Mouse (Mus musculus) right cerebral cortex, postnatal 10 days (tissue): ENCODE data around the gene Catspere2.

ENCODE experiments used
- DNase-seq, 2 experiments: peaks; one replicate each; pipeline ENCODE4 v3.0.0; 2021; ENCODE audit warnings: low spot score in 2 of 2

Gene Catspere2

DNA sequence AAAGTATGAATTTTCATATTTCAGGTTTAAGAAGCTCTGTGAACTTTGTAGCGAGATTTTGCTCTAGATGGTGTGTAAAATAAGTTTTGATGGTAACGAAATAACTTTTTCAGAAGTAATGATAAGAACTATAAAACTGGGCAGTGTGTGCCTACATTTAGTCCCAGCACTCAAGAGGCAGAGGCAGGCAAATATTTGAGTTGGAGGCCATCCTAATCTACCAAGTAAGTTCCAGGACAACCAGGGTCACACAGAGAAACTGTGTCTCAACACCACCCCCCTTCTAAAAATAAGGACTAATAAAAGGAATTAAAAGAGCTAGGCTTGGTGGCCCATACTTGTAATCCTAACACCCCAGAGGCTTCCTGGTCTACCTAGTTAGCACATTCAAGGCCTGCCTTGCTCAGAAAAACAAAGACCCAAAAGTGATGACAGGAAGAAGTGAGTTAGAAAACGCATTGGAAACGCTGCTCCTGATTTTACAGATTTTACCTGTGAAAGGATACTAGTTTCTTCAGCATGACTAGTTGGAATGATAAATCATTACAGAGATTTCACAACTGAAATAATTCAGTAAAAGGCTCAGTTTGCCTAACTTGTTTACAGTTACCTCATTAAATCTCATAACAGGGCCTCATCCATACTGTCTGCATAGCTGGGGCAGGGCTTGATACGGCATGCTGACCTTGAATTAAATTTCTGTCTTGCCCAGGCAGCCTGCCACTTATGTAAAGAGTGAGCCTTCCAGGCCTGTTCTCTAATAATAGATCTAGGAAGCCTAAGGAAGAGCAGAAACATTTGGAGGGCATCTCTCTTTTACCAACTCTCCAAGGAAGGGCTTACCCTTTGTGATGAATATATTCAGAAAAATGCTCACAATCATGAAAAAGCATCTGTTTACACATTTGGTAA is 236.2 kb downstream of the Catspere2 start:
- no peak for DNase-seq
